Mouse (Mus musculus) kidney, adult 9 months (tissue): ENCODE results near the gene Trmt2a.

Experiments
- DNase-seq: peaks from one replicate; pipeline ENCODE4 v3.0.0; 2022

Gene Trmt2a

DNA sequence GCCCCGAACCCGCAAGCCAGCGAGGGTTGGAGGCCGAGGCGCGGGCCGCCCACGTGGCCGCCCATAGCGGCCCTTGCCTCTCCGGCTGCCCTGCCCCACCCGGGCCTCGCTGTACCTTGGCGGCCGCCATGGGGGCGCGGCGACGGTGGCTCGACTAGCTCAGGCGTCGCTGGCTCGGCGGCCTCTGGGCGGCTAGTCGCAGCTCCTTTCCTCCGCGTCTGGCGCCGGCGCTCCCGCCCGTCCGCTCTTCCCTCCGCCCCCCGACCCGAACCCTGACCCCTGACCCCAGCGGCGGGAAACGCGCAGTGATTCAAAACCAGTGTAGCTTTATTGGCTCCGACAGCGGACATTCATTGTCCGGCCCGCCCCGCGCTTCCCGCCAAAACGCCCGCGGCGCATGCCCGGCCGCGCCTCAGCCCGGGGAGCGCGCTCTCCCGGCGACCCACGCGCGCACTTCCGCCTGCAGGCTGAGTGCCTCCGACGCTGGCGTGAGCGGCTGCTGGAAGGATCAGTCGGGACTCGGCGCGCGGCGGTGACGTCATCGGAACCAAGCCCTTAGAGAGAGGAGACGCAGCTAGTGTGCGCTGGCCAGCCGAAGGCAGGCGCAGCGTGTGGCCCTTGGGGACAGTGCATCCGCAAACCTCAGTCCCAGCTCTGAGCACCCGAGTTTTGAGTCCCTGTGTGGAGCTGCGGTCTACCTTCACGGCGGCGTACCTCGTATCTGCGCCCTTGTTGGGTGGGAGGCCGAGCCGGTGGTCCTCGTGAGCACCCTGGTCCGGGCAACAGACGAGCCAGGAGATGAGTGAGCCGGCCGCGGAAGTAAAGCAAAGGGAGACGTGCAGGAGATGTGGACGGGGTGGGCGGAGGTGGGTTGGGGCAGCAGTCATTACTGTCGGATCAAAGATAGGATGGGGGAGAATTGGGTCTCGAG, at the start of gene Trmt2a, which contains the start of gene Ranbp1:
Gene Trmt2a (plus strand): TSS at position 247 of the 931 bp plus-strand sequence.
Gene Ranbp1 (minus strand): TSS at position 300 of the 931 bp plus-strand sequence.
- peak; percentile 98 for DNase-seq

DNA sequence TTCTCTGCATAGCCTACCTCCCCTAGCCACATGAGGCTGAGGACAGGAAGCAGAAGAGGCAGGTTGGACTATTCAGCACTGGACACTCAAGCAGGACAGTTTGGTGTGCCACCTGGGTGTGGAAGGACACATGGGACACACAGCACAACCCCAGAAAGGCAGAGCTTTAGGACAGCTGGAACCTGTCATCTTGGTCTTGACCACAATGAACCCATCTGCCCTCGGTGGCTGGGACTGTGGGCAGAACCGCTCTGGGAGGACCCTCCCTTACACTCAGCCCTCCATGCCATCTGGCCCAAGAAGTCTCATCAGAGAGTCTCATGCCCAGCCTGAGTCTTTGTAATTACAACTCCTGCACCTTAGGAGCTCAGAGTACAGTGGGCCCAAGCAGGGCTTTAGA, 48.4 kb upstream of the Trmt2a start:
- no peak for DNase-seq

DNA sequence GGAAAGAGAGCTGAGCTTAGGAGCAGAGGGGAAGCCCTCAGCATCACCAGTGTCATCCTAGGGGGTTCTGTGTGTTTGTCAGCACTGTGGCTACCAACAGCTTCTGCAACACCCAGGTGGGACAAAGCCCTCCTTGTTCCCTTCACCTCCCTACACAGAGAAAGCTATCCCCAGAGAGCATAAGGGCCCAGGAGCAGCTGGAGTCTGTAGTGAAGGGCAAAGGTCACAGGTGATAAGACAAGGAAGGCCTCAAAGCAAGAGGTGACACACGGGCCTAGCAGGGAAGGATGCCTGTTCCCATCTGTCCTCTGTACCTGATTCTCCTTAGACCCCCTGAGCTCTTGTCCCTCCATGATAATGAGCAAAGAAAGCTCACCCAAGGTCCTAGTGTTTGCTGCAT, 46.9 kb upstream of the Trmt2a start:
- no peak for DNase-seq

DNA sequence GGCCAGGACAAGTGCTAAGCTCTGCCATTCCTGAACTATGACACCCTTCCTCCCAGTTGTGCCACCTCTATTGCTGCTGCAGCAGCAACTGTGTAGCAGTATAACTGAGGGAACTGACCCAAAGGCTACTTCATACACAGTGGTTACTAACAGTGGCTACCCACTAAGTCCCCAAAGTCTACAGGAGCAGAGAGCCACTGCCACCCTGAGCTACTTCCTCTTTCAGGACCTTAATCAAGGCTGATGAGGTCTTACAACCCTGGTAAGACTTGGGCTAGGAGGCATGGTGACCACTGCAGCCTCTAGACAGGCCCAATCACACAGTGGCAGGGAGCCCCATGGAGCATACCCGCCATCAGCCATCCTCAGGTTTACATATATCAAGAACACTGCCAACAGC, 46.4 kb upstream of the Trmt2a start:
- DNase-seq, result no peak

DNA sequence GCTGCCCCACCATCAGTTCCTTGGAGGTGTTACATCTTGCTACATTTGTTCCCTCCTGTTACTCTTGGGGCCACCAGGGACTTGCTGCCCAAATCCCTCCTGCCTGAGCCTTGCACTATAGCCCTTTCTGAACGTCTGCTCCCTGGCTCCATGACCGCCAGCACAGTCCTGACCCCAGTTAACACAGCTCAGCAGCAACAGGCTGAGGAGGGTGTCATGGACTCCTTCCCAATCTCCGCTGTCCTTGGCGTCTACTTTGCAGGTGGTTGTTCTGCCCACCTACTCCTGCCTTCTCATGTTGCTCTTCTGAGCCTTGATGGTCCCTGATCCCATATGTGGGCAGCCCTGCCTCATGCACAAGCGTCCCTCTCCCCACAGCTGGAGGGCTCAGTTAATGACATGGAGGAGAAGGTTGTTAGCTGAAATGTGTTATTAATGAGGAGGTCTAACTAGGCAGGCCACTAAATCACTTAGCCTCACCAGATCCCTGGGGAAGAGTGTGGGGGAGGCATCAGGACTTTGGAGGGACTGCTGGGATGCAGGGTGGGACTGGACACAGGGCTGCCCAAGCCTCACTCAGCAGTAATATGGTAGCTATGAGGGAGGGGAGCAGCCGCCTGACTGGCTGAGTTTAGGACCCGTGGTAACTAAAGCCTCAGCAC, 44.9 kb upstream of the Trmt2a start:
- no peak for DNase-seq

DNA sequence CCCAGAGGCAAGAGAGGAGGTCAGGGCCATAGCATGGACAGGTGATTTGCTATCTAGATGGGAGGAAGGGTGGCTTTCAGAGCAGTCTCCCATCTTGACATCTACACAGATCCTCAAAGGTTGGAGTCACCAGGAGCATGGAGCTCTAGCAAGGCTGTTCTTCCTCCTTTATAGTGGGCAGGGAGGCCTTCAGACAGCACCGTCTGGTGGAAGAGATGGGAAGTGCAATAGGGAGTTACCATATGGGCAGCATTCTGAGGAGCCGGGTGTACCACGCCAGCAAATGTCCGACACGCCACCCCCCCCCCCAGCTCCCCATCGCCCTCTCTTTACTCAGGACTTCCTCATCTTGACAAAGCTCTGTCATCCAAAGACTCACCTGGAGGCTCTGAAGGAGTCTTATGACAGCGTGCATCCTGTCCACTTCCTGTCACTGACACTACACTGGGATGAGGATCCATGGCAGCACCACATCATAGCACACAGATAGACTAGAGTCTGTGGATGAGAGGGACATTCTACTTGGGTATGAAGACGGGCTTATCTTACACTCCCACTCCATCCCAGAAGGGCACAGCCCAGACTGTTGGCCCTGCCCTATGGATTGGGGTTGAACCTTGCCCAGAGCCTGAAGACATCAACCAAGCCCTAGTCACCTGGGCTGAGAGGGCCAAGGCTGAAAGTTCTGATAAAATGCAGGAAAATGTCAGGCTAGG, 37.6 kb upstream of the Trmt2a start:
- peak; percentile 70 for DNase-seq

DNA sequence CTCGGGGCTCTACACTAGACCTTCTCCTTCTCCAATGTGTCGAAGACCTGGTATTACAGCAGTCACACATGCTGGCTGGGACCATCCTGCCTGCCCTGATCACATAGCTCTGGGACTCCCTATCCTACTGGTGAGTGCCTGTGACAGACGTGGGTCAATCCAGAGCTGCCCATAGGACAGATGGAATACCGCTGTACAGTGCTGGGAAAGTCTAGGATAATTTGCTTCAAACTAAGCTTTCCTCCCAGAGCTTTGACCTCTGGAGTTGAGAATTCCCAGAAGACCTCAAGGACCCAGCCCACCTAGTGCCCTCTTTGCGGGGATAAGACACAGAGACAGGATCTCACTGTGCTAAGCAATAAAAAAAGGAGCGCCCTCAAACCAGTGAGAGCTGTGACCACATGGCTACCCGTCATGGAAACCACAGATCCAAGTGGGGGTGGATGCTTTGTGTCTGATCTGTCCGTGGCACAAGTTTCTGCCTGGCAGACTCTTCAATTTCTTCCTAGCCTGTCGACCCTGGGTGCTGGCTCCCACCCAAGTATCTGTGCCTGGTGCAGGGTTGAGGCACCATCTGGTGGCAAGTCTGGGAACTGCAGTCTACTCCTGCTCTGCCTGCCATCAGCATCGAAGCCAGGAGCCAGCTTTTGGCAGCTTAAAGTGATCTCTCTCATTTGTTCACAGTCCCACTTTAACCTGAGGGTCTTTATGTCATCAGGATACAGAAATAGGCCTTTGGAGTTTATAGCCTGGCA, 36.9 kb upstream of the Trmt2a start:
- DNase-seq, result peak; percentile 84

DNA sequence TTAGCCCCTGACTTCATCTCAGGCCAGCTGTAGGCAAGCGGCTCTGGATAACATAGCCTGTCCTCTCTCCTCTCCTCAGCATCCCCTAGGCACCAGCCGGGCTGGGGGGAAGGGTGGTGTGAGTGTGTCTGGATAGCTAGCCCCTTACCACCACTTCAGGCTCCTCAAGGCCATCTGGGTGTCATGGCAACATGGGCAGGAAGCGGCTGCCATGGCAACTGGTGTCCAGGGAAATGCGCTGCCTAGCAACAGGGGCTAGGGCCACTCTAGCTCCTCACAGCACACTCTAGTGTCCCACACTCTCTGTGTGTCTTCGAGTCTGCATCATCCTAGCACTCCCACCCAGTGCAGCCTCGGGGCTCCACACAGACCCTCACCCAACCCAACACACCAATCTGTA, 34.8 kb upstream of the Trmt2a start:
- DNase-seq, result no peak

DNA sequence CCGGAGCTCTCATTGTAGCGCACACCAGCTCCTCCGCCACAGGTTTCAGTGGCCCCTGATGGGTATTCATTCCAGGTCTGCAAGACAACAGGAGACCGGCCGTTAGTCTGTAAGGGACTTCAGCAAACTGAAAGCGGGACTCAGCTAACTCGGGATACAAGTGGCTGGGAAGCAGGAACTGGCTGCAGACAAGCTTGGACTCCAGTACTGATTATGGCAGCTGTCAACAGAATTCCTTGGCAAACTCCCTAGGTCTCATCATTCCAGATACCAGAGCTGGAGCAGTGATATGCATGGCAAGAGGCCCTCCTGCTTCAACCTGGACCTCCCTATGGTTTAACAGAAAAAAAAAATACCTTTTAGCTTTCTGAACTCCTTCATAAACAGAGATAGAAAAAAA, 33.6 kb upstream of the Trmt2a start:
- DNase-seq, result no peak

DNA sequence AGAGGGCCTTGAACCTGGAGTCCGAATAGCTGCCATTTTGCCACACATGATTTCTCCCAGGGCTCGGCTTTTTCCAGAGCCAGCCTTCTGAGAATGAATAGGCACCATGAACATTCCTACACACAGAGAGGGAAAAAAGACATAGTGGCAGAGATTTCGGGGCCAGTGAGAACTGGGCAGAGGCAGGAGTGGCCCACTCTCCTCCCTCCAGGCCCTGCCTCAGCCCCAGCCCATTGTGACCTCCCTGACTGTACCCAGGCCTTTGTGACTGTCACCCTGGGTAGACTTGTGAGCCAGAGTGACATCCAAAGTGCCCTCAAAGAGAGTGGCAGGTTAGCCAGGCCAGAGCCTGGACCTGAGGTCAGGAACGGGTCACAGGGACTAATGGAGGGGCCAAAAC, 30.9 kb upstream of the Trmt2a start, which contains the start of gene Ccdc188:
Gene Ccdc188 (plus strand): TSS at position 301 of the 400 bp plus-strand sequence.
- DNase-seq, result no peak

DNA sequence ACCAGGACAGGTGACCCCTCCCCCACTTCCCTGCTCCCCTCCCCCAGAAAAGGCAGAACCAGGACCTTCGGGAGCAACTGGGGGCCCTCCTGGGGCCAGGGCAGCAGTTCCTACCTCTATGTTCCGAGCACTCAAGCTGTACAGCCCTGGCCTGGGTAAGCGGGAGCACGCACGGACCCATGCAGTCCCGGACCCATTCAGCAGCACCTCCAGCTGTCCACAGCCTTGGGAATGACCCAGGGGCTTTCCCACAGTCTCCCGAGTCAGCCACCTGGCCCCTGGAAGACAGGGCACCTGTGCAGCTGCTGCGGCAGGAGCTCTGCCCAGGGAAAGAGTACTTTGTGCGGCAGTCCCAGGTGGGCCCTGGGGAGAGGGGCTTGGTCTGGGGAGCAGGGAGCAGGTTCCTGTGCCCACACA, 29.9 kb upstream of the Trmt2a start:
- DNase-seq, result no peak

DNA sequence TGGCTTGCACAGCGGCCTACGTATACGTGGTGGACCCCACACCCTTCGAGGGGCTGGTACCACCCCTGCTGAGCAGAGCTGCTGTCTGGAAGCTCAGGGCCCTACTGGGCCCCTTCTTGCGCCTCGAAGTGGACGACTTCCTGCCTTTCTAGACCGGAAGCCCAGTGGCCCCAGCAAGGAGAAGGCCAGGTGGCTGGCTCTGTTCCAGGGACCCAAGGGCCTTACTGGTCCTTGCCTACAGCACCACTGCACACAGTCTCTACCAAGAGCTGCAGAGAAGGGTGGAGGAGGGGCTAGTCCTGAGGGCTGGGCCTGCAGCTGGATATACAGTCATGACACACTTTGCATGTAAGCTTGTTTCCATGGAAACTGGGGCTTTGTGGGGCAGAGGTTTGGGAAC, 28.5 kb upstream of the Trmt2a start:
- no peak for DNase-seq

DNA sequence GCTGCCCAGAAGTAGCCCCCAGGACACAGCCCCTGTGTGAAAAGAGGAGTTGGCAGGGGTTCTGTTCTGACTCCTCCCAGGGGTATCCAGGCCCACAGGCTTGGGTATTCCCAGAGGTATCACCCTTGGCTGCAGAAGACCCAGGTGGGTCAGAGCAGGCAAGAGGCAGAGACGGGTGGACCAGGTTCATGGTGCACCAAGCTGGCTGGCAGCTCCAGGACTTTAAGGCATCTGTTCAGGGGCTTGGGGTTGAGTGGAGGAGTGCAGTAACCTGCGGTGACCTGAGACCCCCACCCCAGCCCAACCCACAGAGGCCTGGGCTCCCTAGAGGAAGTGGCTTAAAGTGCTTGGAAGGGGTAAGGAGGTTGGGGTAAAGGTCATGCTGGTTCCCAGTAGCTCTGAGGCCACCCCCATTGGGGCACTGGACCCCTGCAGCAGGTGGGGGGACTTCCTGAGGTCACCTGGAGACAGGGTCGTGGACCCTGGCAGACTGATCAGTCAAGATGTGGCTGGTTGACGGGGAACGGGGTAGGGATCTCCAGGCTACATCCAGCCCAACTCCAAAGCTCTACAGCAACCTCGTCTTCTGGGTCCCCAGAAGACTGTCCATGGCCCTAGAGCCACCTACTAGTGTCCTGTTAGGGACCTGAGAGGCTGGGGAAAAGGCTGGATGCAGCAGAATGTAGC, 27.5 kb upstream of the Trmt2a start:
- no peak for DNase-seq

DNA sequence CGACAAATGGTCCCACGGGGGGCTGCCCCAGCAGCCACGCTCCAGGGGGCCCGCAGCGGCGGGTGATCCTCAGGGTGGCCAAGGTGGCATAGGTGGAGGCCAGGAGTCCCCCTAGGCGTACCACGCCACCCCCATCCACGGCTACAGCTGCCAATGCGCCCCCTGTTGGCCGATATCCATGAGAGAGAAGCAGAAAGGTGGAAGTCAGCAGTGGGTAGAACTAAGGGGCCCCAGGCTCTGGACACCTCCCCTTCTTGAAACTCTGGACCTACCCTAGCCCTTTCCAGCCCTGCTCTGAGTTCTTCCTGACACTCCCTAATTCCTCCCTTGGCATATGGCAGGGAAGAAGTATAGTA, 27.0 kb upstream of the Trmt2a start:
- DNase-seq, result no peak

DNA sequence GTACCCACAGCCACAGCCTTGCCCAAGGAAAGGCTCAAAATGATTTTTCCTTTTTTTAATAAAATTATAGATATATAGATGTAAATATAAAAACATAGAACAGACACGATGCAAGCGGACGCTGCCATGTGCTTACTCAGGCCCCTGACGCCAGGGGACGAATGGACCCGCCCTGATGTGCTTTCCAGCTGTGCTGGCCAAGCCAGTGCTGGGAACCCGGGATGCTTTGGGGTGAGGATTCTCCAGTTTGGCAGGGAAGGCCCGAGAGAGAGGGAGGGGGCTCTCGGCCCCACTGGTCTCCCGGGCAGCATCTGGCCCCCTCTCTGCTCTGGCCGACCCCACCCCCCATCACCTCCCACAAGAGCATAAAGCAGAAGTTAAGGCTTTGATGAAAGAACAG, 26.3 kb upstream of the Trmt2a start:
- no peak for DNase-seq

DNA sequence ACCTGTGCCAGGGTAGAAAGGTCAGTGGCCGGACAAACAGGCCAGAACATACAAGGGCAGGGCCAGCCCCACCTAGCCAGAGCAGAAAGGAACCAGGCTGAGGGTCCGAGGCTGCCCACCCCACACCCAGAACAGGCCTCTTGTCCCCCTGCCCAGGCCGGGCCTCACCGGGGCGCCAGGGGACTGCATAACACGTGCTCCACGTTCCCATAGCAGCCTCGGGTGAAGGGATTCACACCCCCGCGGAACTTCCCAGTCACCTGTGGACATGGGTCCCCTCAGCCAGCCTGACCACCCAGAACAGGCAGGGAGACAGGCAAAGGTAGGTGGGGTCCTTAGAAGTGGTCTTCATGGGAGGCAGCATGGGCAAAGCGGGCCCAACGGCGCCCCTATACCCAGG, 21.3 kb upstream of the Trmt2a start:
- no peak for DNase-seq

DNA sequence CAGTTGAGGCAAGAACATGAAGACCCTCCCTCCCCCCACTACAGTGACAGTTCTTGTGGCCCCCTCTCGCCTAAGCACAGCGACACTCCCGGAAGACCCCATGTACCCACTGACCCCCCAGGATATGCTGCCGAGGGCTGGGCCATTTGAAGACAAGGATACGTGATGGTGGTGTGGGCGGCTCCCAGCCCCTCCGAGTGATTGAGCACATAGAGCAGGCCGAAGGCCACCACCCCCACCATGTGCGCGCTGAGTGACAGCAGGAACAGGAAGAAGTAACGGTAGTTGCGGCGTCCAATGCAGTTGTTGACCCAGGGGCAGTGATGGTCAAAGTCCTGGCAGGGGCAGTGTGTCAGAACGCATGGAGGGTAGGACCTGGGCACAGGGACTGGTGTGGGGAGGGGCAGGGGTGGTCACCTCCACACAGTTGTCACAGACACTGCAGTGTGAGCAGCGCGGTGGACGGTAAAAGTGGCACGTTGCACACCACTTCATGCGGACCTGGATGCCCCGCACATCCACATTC, 20.5 kb upstream of the Trmt2a start:
- no peak for DNase-seq

DNA sequence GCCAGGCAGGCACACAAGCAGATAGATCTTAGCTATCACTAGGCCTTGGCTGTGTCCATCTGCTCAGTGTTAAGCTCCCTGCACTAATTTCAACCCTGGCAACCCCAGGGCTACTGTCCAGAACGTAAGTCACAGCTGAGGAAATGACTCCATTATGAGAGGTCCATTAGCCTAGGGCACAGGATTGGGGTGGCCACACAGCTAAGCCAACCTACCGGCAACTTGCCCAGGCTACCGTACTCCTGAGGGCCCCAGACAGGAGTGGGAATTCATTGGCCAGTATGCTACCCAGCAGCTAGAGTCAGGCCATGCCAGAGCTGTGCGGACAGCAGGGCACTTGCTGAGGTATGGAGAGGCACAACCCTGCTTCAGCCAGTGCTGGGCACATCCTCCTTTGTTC, 19.6 kb upstream of the Trmt2a start:
- DNase-seq, result no peak

DNA sequence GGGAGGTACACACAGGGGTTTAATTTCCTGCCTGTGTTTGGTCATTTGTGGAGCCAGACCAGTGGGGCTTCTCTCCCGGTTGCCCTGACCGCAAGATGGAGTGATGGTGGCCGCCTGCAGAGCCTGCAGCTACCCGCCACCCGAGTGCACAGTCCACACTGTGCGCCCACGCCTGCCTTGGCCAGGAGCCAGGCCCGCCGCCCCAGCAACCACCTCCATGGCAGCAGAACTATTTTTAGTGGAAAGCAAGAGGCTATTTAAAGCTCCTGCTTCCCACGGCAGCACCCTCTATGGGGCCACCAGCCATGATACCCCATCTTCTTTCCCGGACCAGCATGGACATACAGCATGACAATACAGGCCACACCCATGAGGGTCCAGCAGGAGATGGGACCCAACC, 18.9 kb upstream of the Trmt2a start:
- DNase-seq, result no peak

DNA sequence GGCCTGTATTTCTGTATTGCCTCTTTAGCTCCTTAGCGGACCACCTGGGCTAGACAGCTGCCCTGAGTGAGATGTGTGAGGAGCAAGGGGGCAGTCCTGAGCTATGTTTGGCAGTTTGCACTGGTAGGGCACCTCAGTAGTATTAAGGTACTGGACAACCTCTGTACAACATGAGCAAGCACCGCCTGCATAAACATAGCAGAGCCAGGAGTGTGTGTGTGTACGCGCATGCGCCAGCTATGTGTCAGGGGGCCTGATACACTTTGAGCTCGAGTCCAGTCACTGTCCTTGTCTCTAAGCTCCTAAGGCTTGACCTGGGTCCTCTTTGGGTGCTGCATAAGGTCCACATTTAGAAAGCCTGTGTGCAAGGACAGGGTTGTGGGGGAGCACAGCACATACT, 17.9 kb upstream of the Trmt2a start:
- DNase-seq, result no peak

DNA sequence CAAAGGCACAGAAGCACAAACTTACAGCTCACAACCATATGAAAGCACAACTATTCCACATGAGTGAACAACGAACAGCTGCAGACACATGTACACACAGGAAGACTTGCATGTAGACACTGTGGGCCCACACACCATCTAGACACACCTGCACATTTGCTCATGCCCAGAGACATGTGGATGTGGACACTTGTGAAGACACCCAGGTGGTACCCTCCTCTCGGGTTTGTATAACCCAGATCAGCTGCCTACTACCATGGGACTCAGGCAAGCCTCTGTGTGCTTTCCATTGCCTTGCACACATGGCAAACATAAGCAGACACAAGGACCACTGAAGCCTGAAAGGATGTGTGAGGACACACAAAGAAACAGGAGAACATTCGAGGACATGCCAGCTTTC, 17.4 kb upstream of the Trmt2a start:
- no peak for DNase-seq

DNA sequence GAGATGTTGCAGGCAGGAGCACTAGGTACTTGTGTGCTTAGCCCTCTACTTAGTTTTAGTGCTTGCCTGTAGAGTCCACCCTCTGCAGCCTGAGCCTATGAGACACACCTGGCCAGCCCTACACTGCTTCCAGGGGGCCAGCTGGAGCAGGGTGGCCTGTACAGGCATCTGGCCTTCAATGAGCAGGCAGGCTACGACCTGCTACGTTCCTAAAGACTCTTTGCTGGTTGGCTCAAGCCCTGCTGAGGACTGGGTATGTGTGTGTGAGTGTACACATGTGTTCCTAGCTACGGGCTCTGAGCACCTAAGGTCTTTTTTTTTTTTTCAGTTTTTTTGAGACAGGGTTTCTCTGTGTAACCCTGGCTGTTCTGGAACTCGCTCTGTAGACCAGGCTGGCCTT, 17.0 kb upstream of the Trmt2a start:
- DNase-seq, result no peak
